Mouse (Mus musculus): ENCODE results near the gene Jmjd8. TPM values are rescaled to one million over a fixed set of nuclear protein-coding genes. Genes with fewer than 3 reads are reported as not detected.

Gene Jmjd8
- polyA plus RNA-seq, 1 experiment from 2014 or later: 64.3 TPM

DNA sequence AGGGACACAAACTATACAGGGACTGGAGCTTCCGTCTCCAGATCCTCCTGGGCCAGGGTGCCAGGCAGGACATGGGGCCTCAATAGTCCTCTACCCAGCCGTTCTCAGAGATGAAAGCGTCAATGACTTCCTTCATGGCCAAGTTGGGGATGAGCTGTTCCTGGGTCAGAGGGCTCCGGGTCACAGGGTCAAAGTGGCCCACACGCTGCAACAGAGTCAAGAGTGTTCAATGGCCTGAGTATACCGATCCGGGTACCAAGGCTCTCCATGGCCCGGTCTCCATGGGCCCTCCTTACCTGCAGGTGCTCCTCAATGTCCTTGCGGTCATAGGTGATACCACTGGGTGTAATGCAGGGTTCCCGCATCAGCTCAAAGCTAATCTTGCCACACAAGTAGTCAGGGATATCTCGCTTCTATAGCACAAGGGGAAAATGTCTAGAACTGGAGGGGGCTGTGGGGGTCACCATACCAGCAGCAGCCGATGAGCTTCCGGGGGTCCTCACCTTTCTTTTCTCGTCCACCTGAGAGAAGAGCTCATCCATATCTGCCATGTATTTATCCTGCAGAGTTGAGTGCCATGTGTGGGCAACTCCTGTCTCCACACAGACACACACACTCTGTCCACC lies 2.3 kb downstream of the Jmjd8 start:
- peaks cover 91% of the 10 kb centered on the region for H3K4me1 ChIP-seq (replicated peaks)
- peaks cover 66% of the 10 kb centered on the region for H3K36me3 ChIP-seq
- 91% methylated on average over 14 of the region's 14 CpGs for WGBS
- no peaks in the 10 kb centered on the region for H3K27me3 ChIP-seq (ENCODE audit: insufficient read depth, poor library complexity, severe bottlenecking)
- no peak for DNase-seq (ENCODE audit: low spot score)
- peak overlapping the region; percentile 73 for H3K4me3 ChIP-seq
- no peak overlapping the region for H3K27ac ChIP-seq
- no peaks in the 10 kb centered on the region for H3K9me3 ChIP-seq

DNA sequence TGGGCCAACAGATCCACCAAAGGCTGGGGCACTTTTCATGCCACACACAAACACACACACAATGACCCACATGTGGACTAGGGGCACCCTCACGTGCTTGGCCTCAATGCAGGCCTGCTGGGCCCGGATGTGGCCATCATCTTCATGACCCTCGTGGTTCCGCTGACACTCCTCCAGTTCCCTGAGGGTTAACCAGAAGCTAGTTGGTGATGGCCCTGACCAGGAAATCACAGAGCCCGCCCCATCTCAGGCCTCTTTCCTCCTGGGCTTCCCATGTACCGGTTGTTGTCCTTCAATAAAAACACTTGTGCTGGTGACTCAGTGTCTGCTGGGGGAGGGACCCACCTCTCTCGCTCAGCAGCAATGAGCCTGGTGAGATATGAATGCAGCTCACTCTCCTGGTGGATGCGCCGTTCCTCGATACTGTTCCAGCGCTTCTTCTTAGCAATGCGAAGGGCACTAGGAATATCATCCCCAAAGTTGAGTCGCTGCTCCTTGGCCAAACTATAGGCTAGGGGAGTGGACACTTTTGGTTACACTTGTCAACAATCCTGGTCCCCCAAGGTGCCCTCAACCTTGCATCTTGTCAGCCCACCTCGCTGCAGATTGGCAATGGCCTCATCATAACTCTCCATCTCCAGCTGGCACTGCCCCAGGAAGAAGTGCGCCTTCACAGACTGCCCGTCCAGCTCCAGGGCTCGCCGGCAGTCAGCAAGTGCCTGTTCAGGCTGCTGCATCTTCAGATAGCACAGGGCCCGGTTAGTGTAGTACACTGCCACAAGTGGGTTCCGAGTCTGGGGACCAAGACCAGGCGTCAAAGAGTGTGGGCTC lies 3.0 kb downstream of the Jmjd8 start:
- peaks cover 62% of the 10 kb centered on the region for H3K36me3 ChIP-seq
- 69% methylated on average over 21 of the region's 21 CpGs for WGBS
- DNase-seq (ENCODE audit: low spot score): no peak
- H3K27ac ChIP-seq: peak overlapping the region; percentile 97
- peaks cover 91% of the 10 kb centered on the region for H3K4me1 ChIP-seq (replicated peaks)
- H3K4me3 ChIP-seq: peak overlapping the region; percentile 73
- H3K9me3 ChIP-seq: no peaks in the 10 kb centered on the region
- no peaks in the 10 kb centered on the region for H3K27me3 ChIP-seq (ENCODE audit: insufficient read depth, poor library complexity, severe bottlenecking)

- H3K27me3 ChIP-seq (ENCODE audit: insufficient read depth, poor library complexity, severe bottlenecking): no peaks in the 10 kb centered on the region
- H3K36me3 ChIP-seq: peaks cover 52% of the 10 kb centered on the region
- no peaks in the 10 kb centered on the region for H3K9me3 ChIP-seq
- H3K4me3 ChIP-seq: peak overlapping the region; percentile 73
- WGBS: under 1% methylated on average over 77 of the region's 77 CpGs
- peak; percentile 100 for DNase-seq (ENCODE audit: low spot score)
- peak overlapping the region; percentile 97 for H3K27ac ChIP-seq
- H3K4me1 ChIP-seq (replicated peaks): peaks cover 91% of the 10 kb centered on the region
Measured at GRCm38 (mm10) chr17:25832436-25833290, 4.0 kb downstream of the Jmjd8 start.

- Histone ChIP-seq H3K4me1 (replicated peaks) (peaks cover 91% of the 10 kb centered on the region), H3K36me3 (peaks cover 52% of the 10 kb centered on the region), H3K4me3 (peak within 1 kb of the TSS; percentile 73), H3K27ac (peak within 1 kb of the TSS; percentile 97), H3K9me3 (no peaks in the 10 kb centered on the region), H3K27me3 (ENCODE audit: insufficient read depth, poor library complexity, severe bottlenecking) (no peaks in the 10 kb centered on the region)
- peak; percentile 94 for DNase-seq (ENCODE audit: low spot score)
- WGBS: under 1% methylated on average over 24 of the region's 24 CpGs
Measured at GRCm38 (mm10) chr17:25833291-25833663, 4.6 kb downstream of the Jmjd8 start, which contains the start of gene Stub1. Gene Stub1 (minus strand): TSS chr17:25833404.

GRCm38 (mm10) chr17:25833961-25834594 lies 5.4 kb downstream of the Jmjd8 start:
- H3K27me3 ChIP-seq (ENCODE audit: insufficient read depth, poor library complexity, severe bottlenecking): no peaks in the 10 kb centered on the region
- H3K4me3 ChIP-seq: peak overlapping the region; percentile 73
- H3K36me3 ChIP-seq: peaks cover 60% of the 10 kb centered on the region
- H3K27ac ChIP-seq: peak overlapping the region; percentile 97
- H3K9me3 ChIP-seq: no peaks in the 10 kb centered on the region
- no peak for DNase-seq (ENCODE audit: low spot score)
- H3K4me1 ChIP-seq (replicated peaks): peaks cover 90% of the 10 kb centered on the region
- WGBS: 62% methylated on average over 6 of the region's 6 CpGs

DNA sequence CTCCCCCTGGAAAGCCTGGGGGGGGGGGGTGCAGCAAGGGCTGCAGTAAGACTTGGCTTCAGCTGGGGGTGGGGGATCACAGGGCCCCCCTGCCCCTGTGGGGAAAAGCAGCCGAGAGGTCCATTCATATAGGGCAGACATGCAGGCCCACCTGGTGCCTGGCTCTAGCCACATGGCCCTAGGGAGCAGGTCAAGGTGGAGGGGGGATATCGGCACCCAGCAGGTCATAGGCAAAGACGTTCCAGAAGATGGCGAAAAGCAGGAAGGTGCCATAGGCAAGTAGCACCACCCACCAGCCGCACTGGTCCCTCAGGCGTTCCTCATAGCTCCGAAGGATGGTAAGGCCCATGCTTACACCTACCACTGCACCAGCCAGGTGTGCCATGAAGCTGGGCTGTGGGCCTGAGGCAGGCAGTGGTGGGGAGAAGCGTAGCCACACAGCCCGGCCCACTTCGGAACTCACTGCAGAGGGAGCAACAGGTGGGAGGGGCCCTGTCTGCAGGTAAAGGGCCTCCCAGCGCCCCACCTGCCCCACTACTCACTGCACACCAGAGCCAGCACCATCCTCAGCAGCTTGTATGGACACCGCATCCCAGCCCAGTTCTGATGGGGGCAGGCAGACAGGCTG lies 6.0 kb downstream of the Jmjd8 start:
- Histone ChIP-seq H3K4me3 (peak overlapping the region; percentile 73), H3K9me3 (no peaks in the 10 kb centered on the region), H3K36me3 (peaks cover 63% of the 10 kb centered on the region), H3K27me3 (ENCODE audit: insufficient read depth, poor library complexity, severe bottlenecking) (no peaks in the 10 kb centered on the region), H3K4me1 (replicated peaks) (peaks cover 89% of the 10 kb centered on the region), H3K27ac (peak overlapping the region; percentile 97)
- DNase-seq (ENCODE audit: low spot score): no peak
- WGBS: 91% methylated on average over 12 of the region's 12 CpGs

DNA sequence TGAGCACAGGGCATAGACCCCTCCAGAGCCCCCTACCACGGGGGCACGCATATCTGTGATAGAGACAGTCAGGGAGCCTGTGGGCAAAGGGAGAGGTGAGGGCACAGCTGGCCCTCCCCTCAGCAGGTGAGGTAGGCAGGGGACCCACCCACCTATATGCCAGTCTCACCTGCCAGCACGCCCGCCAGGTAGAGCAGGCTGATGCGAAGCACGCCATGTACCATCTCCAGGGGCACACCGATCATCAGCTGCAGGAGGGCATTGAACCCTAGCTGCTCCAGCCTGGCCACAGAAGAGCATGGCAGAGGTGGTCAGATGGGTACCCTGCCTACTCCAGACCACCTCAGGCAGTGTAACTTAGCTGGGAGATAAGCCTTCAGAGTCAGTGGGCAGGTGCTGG lies 6.6 kb downstream of the Jmjd8 start:
- Histone ChIP-seq H3K27ac (no peak overlapping the region), H3K36me3 (peaks cover 63% of the 10 kb centered on the region), H3K27me3 (ENCODE audit: insufficient read depth, poor library complexity, severe bottlenecking) (no peaks in the 10 kb centered on the region), H3K9me3 (no peaks in the 10 kb centered on the region), H3K4me3 (peak overlapping the region; percentile 73; the same call in 1 of the 2 replicates), H3K4me1 (replicated peaks) (peaks cover 83% of the 10 kb centered on the region)
- no peak for DNase-seq (ENCODE audit: low spot score)
- WGBS: 96% methylated on average over 7 of the region's 7 CpGs

DNA sequence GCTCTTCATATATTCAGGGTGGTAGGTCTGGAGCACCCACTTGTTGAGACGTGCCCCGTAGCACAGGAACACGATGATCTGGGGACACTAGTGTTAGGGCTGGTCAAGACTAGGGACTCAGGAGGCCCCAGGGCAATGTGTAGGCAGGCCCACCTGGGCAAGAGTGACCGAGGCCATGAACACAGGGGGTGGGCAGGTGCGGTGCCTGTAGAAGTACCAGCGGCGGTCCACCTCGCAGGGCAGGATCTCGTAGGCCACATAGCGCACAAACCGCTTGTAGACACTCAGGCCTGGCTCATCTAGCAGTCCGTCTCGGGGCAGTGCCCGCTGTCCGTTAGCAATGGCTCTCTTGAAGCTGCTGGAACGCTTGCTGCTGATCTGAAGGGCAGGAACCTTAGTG lies 7.1 kb downstream of the Jmjd8 start:
- DNase-seq (ENCODE audit: low spot score): no peak
- 95% methylated on average over 16 of the region's 16 CpGs for WGBS
- Histone ChIP-seq H3K4me1 (replicated peaks) (peaks cover 78% of the 10 kb centered on the region), H3K4me3 (peak overlapping the region; percentile 73), H3K9me3 (no peaks in the 10 kb centered on the region), H3K27ac (no peak overlapping the region), H3K36me3 (peaks cover 63% of the 10 kb centered on the region), H3K27me3 (ENCODE audit: insufficient read depth, poor library complexity, severe bottlenecking) (no peaks in the 10 kb centered on the region)

GRCm38 (mm10) chr17:25836397-25837075 lies 7.9 kb downstream of the Jmjd8 start:
- Histone ChIP-seq H3K4me1 (replicated peaks) (peaks cover 71% of the 10 kb centered on the region), H3K27ac (peak overlapping the region; percentile 84), H3K9me3 (no peaks in the 10 kb centered on the region), H3K27me3 (ENCODE audit: insufficient read depth, poor library complexity, severe bottlenecking) (no peaks in the 10 kb centered on the region), H3K36me3 (peaks cover 63% of the 10 kb centered on the region), H3K4me3 (peak overlapping the region; percentile 52)
- 25% methylated on average over 23 of the region's 23 CpGs for WGBS
- DNase-seq (ENCODE audit: low spot score): no peak

DNA sequence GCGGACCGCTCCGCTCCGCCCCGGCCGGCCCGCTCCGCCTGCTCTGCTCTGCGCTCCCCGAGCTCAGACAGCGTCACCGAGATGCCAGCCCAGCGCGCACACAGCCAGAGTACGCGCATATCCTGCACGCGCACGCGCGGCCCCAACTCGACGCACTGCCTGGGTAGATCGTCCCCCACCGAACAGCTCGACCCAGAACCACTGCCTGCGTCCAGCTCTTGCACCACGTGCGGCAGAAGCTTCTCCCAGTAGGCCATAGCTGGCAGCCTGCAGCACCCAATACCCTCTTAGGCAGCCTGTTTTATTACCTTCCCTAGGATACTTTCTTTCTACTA lies 8.4 kb downstream of the Jmjd8 start, which contains the start of gene Rhbdl1:
TSS of gene Rhbdl1 (minus strand) at position 220 of the 335 bp plus-strand sequence.
- H3K9me3 ChIP-seq: no peaks in the 10 kb centered on the region
- peak within 1 kb of the TSS; percentile 84 for H3K27ac ChIP-seq
- H3K27me3 ChIP-seq (ENCODE audit: insufficient read depth, poor library complexity, severe bottlenecking): no peaks in the 10 kb centered on the region
- peaks cover 67% of the 10 kb centered on the region for H3K4me1 ChIP-seq (replicated peaks)
- H3K36me3 ChIP-seq: peaks cover 63% of the 10 kb centered on the region
- peak; percentile 70 for DNase-seq (ENCODE audit: low spot score)
- peak within 1 kb of the TSS; percentile 52 for H3K4me3 ChIP-seq
- WGBS: 2% methylated on average over 29 of the region's 29 CpGs

- peak; percentile 20 for DNase-seq (ENCODE audit: low spot score)
- peak overlapping the region; percentile 52 for H3K4me3 ChIP-seq
- H3K36me3 ChIP-seq: peaks cover 67% of the 10 kb centered on the region
- peaks cover 69% of the 10 kb centered on the region for H3K4me1 ChIP-seq (replicated peaks)
- H3K27me3 ChIP-seq (ENCODE audit: insufficient read depth, poor library complexity, severe bottlenecking): no peaks in the 10 kb centered on the region
- WGBS: 38% methylated on average over 3 of the region's 3 CpGs
- no peaks in the 10 kb centered on the region for H3K9me3 ChIP-seq
- H3K27ac ChIP-seq: peak overlapping the region; percentile 84
Measured at GRCm38 (mm10) chr17:25837533-25837932, 8.9 kb downstream of the Jmjd8 start.
